Mouse (Mus musculus) frontal cortex, postnatal 25 days (tissue): ENCODE results near the gene Prkca.

Experiments
- DNase-seq, 2 experiments: peaks; one replicate each; pipeline ENCODE4 v3.0.0; 2022; ENCODE audit warnings: low spot score in 2 of 2

Gene Prkca

GRCm38 (mm10) chr11:108067161-108067560, 276.6 kb downstream of the Prkca start:
- DNase-seq = no peak

- no peak for DNase-seq
These were observed 279.3 kb downstream of the Prkca start for GRCm38 (mm10) chr11:108064401-108064800.

- no peak for DNase-seq
These were observed 280.6 kb downstream of the Prkca start for GRCm38 (mm10) chr11:108063096-108063495.

- DNase-seq = no peak
These were observed 281.9 kb downstream of the Prkca start for GRCm38 (mm10) chr11:108061571-108062479.

- no peak for DNase-seq
These were observed 286.6 kb downstream of the Prkca start for GRCm38 (mm10) chr11:108057138-108057537.

DNA sequence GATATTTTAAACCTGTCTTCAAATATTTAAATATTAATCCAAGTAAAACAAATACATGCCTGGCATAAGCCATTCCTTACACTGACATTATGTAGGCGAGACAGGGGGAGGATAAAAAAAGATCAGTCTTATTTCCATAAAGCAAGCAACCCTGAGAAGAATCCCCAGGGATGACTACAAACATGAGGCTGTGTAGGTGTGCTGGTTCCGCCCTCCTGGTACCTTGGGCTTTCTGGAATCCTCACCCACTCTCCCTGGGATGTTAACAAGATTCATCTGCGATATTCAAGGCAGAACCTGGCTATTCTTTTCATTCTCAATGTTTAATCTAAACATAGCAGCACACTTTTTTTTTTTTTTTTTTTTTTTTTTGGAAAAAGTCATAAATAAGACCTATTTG, 289.1 kb downstream of the Prkca start:
- no peak for DNase-seq

- no peak for DNase-seq
These were observed 290.0 kb downstream of the Prkca start for GRCm38 (mm10) chr11:108053746-108054145.

DNA sequence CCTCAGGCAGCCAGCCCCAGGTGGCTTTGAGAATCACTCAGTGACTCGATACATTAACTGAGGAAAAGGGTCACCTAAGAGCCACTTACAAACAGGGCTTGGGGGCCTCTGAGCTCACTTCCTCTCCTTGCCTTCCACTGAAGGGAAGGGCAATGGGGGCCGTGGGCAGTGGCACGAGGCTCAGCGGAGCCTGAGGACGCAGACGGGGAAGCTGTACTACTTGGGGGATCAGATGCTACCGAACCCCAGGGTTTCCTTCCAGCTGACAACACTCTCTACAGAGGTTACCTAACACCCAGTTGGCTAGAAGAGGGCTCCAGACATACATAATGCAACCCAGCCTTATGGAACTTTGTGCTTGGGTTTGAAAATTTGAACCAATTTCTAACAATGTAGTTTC, 302.1 kb downstream of the Prkca start:
- no peak for DNase-seq

DNA sequence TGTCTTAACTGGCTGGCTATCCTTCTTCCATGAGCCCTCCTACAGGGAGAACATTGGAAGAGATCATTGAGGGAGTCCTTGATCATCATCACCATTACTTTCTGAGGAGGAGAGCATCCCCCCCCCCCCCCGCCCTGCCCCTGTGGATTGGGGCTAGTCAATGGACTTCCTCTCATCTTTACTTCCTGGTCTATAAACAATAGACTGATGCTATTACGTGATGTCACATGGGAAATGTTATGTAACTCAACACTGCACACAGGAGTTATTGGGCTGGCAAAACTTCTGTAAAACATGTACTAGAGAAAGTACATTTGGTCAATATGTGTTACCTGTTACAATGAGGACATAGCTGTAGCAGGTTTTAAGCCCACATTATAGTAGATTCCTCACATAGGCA, 302.9 kb downstream of the Prkca start:
- no peak for DNase-seq

DNA sequence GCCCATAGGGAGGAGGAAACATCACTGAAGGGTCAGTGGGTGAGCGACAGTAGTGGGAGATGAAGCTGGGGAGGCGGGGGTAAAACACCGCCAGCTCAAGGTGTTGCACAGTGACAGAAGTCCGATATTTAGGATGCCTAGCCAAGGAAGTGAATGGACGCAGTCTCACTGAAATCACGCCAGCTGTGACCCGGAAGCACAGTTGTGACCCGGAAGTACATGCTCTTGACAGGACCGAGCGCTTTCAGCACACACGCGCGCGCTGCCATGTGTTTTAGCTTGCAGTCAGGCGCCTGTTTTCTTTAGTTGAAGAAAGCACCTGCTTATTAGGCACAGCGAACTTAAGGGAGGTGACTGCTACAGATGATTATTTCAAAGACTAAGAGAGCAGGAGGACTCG, 304.0 kb downstream of the Prkca start:
- DNase-seq = no peak

- no peak for DNase-seq
These were observed 304.7 kb downstream of the Prkca start for GRCm38 (mm10) chr11:108038989-108039388.

DNA sequence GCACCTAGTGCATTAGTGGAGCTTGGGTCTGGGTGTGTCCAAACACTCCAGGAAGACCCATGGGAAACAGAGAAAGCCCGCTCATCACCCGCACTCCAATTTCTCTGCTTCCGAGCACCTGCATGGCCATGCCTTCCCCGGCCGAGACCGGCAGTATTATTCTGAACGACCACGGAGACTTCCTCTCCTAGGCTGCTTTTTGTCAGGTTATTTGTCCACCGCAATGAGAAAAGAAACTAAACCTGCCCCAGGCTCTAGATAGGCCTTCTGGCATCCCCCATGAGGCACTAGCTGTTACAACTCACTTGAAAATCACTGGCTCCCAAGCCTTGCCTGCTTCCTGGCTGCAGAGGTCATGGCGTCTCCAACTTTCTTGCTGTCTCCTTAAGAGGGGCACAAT, 307.4 kb downstream of the Prkca start:
- DNase-seq = no peak

- no peak for DNase-seq
These were observed 308.0 kb downstream of the Prkca start for GRCm38 (mm10) chr11:108035761-108036160.

GRCm38 (mm10) chr11:108034376-108034775, 309.4 kb downstream of the Prkca start:
- no peak for DNase-seq

DNA sequence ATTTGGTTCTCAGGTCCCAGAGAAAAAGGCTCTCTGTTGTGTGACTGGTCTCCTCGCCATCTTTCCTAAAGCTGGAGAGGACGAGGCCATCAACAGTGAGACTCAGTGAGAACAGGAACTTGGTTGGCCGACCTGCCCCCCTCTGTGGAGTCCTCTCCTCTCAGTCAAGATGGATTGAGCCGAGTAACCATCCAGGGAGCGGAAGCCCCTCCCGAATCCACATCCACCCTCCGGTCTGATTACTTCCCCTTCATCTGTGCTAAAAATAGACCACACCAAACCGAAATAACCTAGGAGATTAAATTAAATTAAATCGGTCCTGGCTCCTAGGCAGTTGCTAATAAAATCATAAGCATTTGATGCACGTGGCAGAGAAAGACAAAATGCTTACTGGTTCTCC, 311.2 kb downstream of the Prkca start:
- DNase-seq = no peak

DNA sequence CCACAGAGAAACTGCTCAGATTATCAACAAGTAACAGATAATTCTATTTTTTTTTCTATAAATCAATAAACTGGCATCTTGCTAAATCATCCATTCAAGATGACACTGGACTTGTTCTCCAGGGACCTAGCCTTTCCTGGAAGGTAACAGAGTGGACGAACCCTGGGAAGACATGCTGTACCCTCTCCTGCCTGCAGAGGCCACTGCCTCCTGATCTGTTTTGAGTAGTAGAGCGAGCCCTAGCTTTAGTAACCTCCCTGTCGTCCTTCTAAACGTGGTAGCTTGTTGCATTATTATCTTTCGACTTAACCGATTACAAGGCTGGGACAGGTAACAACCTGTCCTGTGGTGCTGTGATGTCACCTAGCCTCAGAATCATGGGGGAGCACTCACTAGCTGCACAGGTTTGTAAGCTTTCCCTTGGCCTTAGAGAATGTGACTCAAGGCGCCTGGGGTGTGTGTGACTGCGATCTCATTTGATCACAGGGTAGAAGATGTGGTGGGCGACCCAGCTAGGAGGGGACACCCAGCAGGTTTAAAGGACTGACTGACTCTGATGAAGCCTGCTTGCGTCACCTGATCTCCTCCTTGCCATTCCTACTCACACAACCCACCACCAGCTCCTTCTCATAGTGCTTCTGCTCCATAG, 312.6 kb downstream of the Prkca start:
- peak; percentile 51 to 53 for DNase-seq

GRCm38 (mm10) chr11:108029321-108029720, 314.4 kb downstream of the Prkca start:
- no peak for DNase-seq

GRCm38 (mm10) chr11:108028398-108028797, 315.3 kb downstream of the Prkca start:
- no peak for DNase-seq

DNA sequence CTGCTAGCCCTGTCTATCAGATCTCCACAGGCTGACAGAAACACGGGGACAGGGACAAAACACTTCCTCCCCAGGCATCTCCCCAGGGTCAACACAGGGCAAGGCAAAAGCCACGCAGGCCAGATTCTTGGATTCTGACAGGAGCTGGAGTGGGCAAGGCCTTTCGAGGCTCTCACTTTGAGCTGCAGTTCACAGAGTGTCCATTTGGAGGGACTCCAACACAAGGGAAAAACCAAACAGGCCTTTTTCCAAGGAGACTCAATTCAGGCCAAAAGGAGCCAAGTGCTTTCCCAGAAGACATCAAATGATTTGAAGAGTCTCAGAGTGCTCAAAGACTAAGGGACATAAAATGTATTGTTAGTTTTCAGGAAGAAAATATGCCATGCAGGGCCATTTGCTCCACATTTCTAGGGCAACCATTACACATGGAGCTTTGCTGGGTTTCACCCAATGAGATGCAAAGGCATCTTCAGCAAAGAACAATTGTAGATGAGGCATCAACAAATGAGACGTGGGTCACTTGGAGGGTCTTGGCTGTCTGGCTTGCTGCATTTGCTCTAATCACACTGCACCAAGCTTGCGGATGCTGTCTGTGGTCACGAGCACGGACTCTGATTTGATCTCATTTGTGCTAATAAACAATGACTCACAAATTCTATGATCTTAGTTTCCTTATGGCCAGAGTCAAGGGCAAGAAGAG, 317.9 kb downstream of the Prkca start:
- DNase-seq = peak in 1 of 2 experiments; percentile 27

GRCm38 (mm10) chr11:108023188-108023587, 320.5 kb downstream of the Prkca start:
- DNase-seq = peak; percentile 25 to 54

DNA sequence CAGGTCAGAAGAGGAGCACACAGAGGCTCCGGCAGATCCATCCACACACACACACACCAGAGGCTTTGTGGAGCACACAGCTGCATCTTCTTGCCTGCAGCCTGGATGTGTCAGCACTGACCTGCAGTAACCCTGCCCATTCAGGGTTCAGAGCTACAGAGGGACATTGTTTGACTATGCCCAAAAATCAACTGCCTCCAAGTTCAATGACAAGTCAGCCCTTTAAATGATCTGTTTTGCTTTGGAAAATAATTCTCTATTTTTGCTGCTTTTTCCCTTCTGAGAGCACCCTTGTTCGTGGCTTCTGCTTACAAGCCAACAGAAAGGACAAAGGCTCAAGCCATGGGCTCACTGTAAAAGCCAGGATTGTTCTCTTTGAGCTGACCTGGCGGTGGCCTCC, 322.8 kb downstream of the Prkca start:
- DNase-seq = no peak

DNA sequence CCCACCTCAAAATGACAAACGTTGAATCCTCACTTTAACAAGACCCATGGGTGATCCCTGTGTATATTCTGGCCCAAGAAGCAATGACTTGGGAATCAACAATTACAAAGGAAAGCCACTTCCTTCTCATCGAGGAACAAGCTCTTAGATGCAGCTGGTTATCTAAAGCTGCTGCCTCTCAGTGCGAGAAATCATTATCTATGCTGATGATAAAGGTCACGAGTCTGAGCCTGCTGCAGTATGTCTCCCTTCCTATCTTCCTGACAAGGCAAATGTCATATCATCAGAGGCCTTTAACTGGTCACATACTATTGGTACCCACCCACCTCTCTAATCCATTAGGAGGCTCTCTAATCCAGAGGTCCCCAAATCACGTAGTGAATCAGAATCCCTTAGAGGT, 328.4 kb downstream of the Prkca start:
- no peak for DNase-seq

DNA sequence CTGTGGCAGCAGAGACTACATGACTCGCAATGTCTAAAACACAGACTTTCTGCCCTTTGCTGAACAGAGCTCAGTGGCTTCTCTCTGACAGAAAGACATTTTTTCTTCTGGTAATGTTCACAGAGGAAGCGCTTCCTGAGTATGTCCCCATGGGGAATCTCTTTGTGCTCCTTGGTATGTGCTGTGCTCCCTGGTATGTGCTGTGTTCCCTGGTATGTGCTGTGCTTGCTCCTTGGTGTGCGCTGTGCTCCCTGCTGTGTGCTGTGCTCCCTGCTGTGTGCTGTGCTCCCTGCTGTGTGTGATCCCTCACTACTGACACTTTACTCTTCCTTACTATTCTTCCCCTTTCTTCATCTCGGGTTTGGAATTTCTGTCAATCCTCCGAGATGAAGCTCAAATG, 330.3 kb downstream of the Prkca start:
- no peak for DNase-seq
